Mouse (Mus musculus) heart, postnatal 0 days (tissue): Measurements from ENCODE around the gene Mpped1.

Experiments used
- CTCF ChIP-seq: IDR thresholded peaks from 2 replicates; pipeline ENCODE4 v1.5.1; 2016; ENCODE audit warnings: antibody characterized with exemption, control low read depth, low read depth
- EP300 ChIP-seq: IDR thresholded peaks from 2 replicates; pipeline ENCODE4 v1.6.1; 2016; ENCODE audit warnings: antibody characterized with exemption, low read depth

- TF ChIP-seq CTCF, result no peak
- no peak for TF ChIP-seq EP300
Measured at GRCm38 (mm10) chr15:83870936-83871335, 91.7 kb downstream of the Mpped1 start.
